Mouse (Mus musculus) forebrain, embryonic 11.5 days (tissue): ENCODE data around the gene Mgmt. TPM values are rescaled to one million over a fixed set of nuclear protein-coding genes. Genes with fewer than 3 reads are reported as not detected.

Experiments used
- ATAC-seq: fragments of 200-750 bp; cut with Nextera tagmentation; replicated peaks from 2 replicates; pipeline ENCODE4 v1.8.0; 2017; ENCODE audit warnings: moderate TSS enrichment; ENCODE audit not compliant: low FRiP score
- DNase-seq: peaks from one replicate; pipeline ENCODE4 v3.0.0-alpha.2; 2017; ENCODE audit warnings: low spot score
- H3K27ac ChIP-seq: fragments of 300-500 bp; sonication (generic); 2 replicates; pipeline ENCODE4 v1.5.1; 2014; ENCODE audit warnings: low read depth, low read length
- H3K27me3 ChIP-seq: fragments of 300-500 bp; sonication (generic); 2 replicates; pipeline ENCODE4 v1.6.1; 2014; ENCODE audit warnings: mild to moderate bottlenecking, low read length, mixed read lengths; ENCODE audit not compliant: control insufficient read depth, insufficient read depth
- H3K36me3 ChIP-seq: fragments of 300-500 bp; sonication (generic); 2 replicates; pipeline ENCODE4 v1.6.1; 2014; ENCODE audit warnings: mild to moderate bottlenecking, low read length, moderate library complexity, mixed read lengths; ENCODE audit not compliant: control insufficient read depth, insufficient read depth
- H3K4me1 ChIP-seq: fragments of 300-500 bp; sonication (generic); replicated peaks from 2 replicates; pipeline ENCODE4 v1.6.1; 2014; ENCODE audit warnings: low read length, mixed read lengths; ENCODE audit not compliant: control insufficient read depth, insufficient read depth
- H3K4me2 ChIP-seq: fragments of 300-500 bp; sonication (generic); 2 replicates; pipeline ENCODE4 v1.6.1; 2014; ENCODE audit warnings: low read depth, mild to moderate bottlenecking, low read length, moderate library complexity, mixed read lengths; ENCODE audit not compliant: severe bottlenecking
- H3K4me3 ChIP-seq: fragments of 300-500 bp; sonication (generic); 2 replicates; pipeline ENCODE4 v1.5.1; 2014; ENCODE audit warnings: low read depth, low read length
- H3K9ac ChIP-seq: fragments of 300-500 bp; sonication (generic); 2 replicates; pipeline ENCODE4 v1.6.1; 2014; ENCODE audit warnings: low read length
- H3K9me3 ChIP-seq: fragments of 300-500 bp; sonication (generic); 2 replicates; pipeline ENCODE4 v1.6.1; 2016; ENCODE audit warnings: low read length, mixed read lengths; ENCODE audit not compliant: control insufficient read depth
- WGBS: fragments of 180-500 bp; shearing (Covaris S2); extraction: QIAGEN DNeasy Blood & Tissue Kit; methylation state at CpG from one replicate; pipeline ENCODE4 v1.1.7; 2014; 5-methylcytosine and 5-hydroxymethylcytosine counted together
- polyA plus RNA-seq: library from polyadenylated mRNA; unstranded; fragments of >200 nt; fragmentation: Nextera tagmentation; extraction: Ambion mirVana; gene quantifications from 2 replicates; pipeline ENCODE4 v1.2.1, GENCODE M21; 2014

The Mgmt gene
- polyA plus RNA-seq, 1 experiment from 2014 or later = 3.4 TPM

DNA sequence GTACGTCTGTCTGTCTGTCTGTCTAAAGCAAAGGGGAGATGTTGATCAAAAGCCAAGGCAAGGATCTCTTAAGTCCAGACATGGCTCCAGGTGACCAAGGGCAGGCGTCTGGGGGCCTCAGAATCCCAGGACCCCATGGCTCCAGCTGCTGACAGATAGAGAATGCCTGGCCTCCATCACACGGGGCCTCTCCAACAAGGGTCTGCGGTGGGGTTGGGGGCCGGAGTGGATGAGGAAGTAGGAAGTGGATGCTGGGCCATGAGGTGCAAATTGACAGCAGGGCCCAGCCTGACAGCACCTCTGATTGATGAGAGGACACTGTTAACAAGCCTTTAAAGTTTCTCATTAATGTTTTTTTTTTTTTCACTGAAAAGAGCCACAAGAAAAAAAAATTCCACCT lies 237.5 kb downstream of the Mgmt start:
- Histone ChIP-seq H3K27ac (no peak overlapping the region), H3K9me3 (no peaks in the 10 kb centered on the region), H3K4me1 (no peaks in the 10 kb centered on the region), H3K36me3 (no peaks in the 10 kb centered on the region), H3K27me3 (no peaks in the 10 kb centered on the region), H3K9ac (no peak overlapping the region), H3K4me2 (no peak overlapping the region), H3K4me3 (no peak overlapping the region)
- ATAC-seq (no peak), DNase-seq (no peak)
- 86% methylated on average over 5 of the region's 5 CpGs for WGBS

DNA sequence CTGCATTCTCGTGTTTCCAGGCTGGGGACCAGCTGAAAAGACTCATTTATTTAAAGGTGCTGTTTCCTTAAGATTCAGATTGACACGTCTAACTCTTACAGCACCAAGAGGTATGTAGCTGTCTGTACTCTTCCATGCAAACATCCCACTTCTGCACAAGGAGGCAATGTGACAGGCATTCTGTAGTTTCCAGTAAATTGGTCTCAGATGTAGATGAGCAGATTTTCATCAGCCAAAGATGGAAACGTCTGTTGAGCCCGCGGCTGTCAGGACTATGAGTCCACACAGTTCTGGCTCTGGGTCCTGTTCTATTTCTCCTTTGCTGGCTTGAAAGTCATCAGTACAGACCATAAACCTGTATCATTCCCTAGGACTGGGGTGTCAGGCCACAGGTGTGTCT lies 243.7 kb downstream of the Mgmt start:
- WGBS = 73% methylated on average over 5 of the region's 5 CpGs

DNA sequence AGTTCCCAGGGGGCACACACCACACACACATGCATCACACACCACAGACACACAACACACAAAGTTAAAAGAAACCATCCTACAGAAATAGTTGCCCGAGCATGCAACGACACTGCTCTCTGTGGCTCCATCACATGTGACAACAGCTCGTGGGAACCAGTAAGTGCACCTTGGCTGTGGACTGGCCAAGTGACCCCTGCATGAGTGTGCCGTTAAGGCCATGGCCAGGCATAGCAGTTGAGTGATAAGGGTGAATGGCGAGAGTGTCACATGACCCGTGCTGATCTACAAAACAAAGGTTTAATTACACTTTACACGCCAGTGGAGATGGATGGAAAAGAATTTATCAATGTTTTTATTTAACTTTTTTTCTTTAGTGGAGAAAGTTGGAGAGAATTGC lies 245.9 kb downstream of the Mgmt start:
- no peaks in the 10 kb centered on the region for H3K4me1 ChIP-seq
- DNase-seq = no peak
- H3K36me3 ChIP-seq = no peaks in the 10 kb centered on the region
- H3K27ac ChIP-seq = no peak overlapping the region
- no peaks in the 10 kb centered on the region for H3K9me3 ChIP-seq
- H3K4me3 ChIP-seq = no peak overlapping the region
- H3K9ac ChIP-seq = no peak overlapping the region
- H3K4me2 ChIP-seq = no peak overlapping the region
- 77% methylated on average over 7 of the region's 7 CpGs for WGBS
- no peak for ATAC-seq
- H3K27me3 ChIP-seq = no peaks in the 10 kb centered on the region

More for the DNA sequence above, 243.7 kb downstream of the Mgmt start:
- Histone ChIP-seq H3K4me2 (no peak overlapping the region), H3K9me3 (no peaks in the 10 kb centered on the region), H3K9ac (no peak overlapping the region), H3K27ac (no peak overlapping the region), H3K36me3 (no peaks in the 10 kb centered on the region), H3K4me3 (no peak overlapping the region), H3K27me3 (no peaks in the 10 kb centered on the region), H3K4me1 (no peaks in the 10 kb centered on the region)
- ATAC-seq = no peak
- no peak for DNase-seq

DNA sequence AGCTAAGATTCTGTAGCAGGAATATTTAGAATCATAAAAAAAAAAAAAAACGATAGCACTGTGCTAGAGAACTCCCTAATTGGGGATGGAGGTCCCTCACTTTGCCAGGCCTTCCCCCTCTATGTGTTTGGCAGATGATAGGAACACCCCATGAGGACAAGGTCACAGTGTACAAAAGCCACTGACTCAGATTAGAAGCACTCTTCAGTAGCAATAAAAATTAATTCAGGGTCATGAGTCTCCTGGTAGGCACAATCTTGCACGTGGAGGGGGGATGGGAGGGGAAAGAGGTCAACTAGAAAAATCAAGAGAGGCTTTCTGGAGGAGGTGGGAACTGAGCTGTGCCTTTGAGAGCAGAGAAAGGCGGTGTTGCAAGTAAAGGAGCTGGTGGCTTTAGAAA lies 247.0 kb downstream of the Mgmt start:
- Histone ChIP-seq H3K27ac (no peak overlapping the region), H3K9ac (no peak overlapping the region), H3K4me2 (no peak overlapping the region), H3K27me3 (no peaks in the 10 kb centered on the region), H3K36me3 (no peaks in the 10 kb centered on the region), H3K4me1 (no peaks in the 10 kb centered on the region), H3K9me3 (no peaks in the 10 kb centered on the region), H3K4me3 (no peak overlapping the region)
- ATAC-seq = no peak
- no peak for DNase-seq
- 44% methylated on average over 3 of the region's 3 CpGs for WGBS

DNA sequence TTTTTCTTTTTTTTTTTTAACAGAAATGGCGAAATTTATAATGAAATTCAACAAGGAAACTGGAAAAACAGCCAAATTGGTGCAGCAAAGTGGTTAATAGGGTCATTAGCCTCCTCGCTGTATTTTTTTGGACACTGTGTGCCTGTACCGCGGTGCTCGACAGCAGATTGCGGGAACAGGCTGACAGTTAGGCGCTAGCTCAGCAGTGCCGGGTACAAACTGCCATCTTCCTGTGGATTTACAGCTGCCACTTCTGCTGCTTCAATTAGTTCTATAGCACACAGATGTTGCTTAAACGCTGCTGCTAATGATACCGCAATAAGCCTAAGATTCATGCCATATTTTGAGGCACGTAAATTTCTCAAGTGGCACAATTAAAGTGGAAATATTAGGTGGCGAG lies 252.7 kb downstream of the Mgmt start:
- 84% methylated on average over 12 of the region's 12 CpGs for WGBS
- no peaks in the 10 kb centered on the region for H3K36me3 ChIP-seq
- DNase-seq = no peak
- ATAC-seq = no peak
- no peaks in the 10 kb centered on the region for H3K27me3 ChIP-seq
- H3K4me2 ChIP-seq = no peak overlapping the region
- H3K4me1 ChIP-seq = no peaks in the 10 kb centered on the region
- no peak overlapping the region for H3K27ac ChIP-seq
- H3K4me3 ChIP-seq = no peak overlapping the region
- H3K9ac ChIP-seq = no peak overlapping the region
- no peaks in the 10 kb centered on the region for H3K9me3 ChIP-seq

DNA sequence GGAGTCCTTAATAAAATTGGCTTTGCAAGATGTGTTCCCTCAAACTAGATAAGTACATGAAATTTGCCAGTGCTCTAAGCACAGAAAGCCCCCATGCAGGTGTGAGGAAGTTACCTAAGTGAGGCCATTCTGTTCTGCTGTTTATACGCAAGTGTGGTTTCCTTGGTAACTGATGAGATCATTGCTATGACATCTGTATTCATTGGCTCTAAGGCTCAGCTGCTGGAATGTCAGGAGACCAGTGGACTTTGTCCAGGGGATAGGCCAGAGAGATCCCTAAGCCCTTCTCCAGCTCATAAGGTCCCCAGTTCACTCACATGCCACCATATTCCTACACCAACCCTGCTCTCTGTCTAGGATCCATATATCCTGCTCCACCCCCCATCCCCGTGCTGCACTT lies 257.4 kb downstream of the Mgmt start:
- H3K4me2 ChIP-seq = no peak overlapping the region
- ATAC-seq (no peak), DNase-seq (no peak)
- no peaks in the 10 kb centered on the region for H3K4me1 ChIP-seq
- H3K27me3 ChIP-seq = no peaks in the 10 kb centered on the region
- H3K4me3 ChIP-seq = no peak overlapping the region
- no peaks in the 10 kb centered on the region for H3K9me3 ChIP-seq
- H3K36me3 ChIP-seq = no peaks in the 10 kb centered on the region
- 86% methylated on average over 2 of the region's 2 CpGs for WGBS
- no peak overlapping the region for H3K9ac ChIP-seq
- no peak overlapping the region for H3K27ac ChIP-seq

DNA sequence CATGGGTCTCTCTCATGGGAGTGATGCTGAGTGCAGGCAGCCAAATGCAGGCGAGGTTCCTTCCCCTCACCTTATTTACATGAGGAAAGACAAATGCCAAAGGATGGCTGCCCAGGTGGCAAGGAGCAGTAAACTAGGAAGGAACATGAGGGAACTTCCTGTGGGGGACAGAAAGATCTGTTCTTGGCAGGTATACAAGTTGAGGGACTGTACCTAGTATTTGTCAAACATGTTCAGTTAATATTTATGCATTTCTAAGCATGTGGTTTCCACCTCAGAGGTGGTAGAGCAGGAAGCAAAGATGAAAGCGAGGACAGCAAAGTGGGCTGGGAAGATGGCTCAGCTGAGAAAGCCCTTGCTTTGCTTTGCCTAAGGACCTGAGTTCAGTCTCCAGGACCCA lies 260.2 kb downstream of the Mgmt start:
- Histone ChIP-seq H3K27ac (no peak overlapping the region), H3K36me3 (no peaks in the 10 kb centered on the region), H3K27me3 (no peaks in the 10 kb centered on the region), H3K4me2 (no peak overlapping the region), H3K9ac (no peak overlapping the region), H3K4me3 (no peak overlapping the region), H3K9me3 (no peaks in the 10 kb centered on the region), H3K4me1 (no peaks in the 10 kb centered on the region)
- DNase-seq (no peak), ATAC-seq (no peak)
- 75% methylated on average over 2 of the region's 2 CpGs for WGBS

DNA sequence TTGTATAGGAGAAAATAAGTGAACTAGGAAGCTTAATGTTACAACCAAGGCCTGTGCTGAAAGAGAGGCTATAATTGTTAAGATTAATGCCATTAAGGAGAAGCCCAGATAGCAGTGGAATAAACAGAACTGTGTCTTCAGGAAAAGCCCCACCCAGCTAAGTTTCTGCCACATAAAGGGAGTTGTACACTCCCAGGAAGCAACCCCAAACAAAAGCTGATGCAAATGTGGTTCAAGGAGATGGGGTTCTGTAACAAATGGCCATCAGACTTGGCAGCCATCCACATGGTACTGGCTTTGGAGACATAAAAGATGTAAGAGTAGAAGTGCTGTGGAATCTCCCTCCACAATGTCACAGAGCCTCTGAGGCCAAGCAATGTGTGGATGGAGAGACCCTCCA lies 264.7 kb downstream of the Mgmt start:
- H3K4me2 ChIP-seq = no peak overlapping the region
- H3K9me3 ChIP-seq = no peaks in the 10 kb centered on the region
- no peak overlapping the region for H3K9ac ChIP-seq
- no peaks in the 10 kb centered on the region for H3K36me3 ChIP-seq
- no peaks in the 10 kb centered on the region for H3K27me3 ChIP-seq
- DNase-seq (no peak), ATAC-seq (no peak)
- H3K4me3 ChIP-seq = no peak overlapping the region
- no peak overlapping the region for H3K27ac ChIP-seq
- H3K4me1 ChIP-seq = no peaks in the 10 kb centered on the region

DNA sequence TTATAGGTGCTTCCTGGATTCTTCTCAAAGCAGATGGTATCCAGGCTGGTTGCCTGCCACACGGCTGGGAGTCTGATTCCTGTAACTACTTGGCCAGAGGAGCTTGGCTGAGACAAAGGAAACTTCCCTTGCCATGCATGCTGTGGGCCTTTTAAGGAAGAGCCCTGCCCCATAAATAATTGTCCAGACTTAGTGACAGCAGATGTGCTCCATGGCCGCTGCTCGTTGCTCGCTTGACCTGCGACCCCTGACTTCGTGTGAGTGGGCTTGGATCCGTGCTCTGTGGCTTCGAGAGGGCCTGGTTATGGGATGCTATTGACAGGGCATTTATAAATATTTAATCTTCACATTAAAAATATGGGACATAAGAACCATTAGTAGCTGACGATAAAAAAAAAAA lies 277.9 kb downstream of the Mgmt start:
- no peaks in the 10 kb centered on the region for H3K36me3 ChIP-seq
- H3K9ac ChIP-seq = no peak overlapping the region
- no peak for DNase-seq
- no peak overlapping the region for H3K4me2 ChIP-seq
- ATAC-seq = no peak
- H3K9me3 ChIP-seq = no peaks in the 10 kb centered on the region; the same call in 1 of the 2 replicates
- H3K27ac ChIP-seq = no peak overlapping the region
- H3K4me1 ChIP-seq = no peaks in the 10 kb centered on the region
- no peaks in the 10 kb centered on the region for H3K27me3 ChIP-seq
- 69% methylated on average over 9 of the region's 9 CpGs for WGBS
- H3K4me3 ChIP-seq = no peak overlapping the region
